In the genomic region with DNA sequence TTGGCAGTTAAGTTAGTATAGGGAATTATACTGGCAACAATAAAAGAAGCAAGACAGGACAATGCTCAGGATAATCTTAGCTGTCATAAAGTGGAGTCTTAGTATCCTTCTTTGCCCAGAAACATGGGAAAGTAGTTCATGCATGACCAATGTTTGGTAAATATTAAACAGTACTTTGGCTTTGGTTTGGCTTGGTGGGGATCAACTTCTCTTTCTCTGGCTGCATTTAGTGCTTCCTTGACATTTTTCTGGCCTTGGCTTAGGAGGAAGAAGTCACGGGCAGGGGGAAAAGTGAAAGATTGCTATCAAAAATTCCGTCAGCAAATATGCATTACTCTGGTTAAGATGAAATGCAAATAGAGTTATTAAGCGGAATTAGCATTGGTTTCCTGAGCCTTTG, we compare ENCODE assay signal across 17 mouse cellular contexts.
"Had no signal": no experiment of that assay in that cellular context is flagged by ENCODE, and none has a peak within 500 bp of the region (broad histone marks: within the 10 kb centered on the region; RNA-seq: fewer than 3 reads in every experiment).

No protein-coding gene starts in this region.

- H3K9ac ChIP-seq: limb, embryonic 12.5 days; liver, embryonic 13.5 days; liver, postnatal 0 days; lung, embryonic 15.5 days; midbrain, embryonic 12.5 days; neural tube, embryonic 13.5 days had no signal

- H3K4me3 ChIP-seq: layer of hippocampus, adult 2 months; limb, embryonic 12.5 days; liver, embryonic 13.5 days; lung, embryonic 15.5 days; megakaryocyte, embryonic 14.5 days; midbrain, embryonic 12.5 days; neural tube, embryonic 13.5 days had no signal

- ATAC-seq: inflammation-experienced regulatory T-cells, adult 6 months; intestine, postnatal 0 days; liver, postnatal 0 days; midbrain, embryonic 16.5 days had no signal

- H3K27ac ChIP-seq: layer of hippocampus, adult 2 months; limb, embryonic 12.5 days; liver, embryonic 13.5 days; lung, embryonic 15.5 days; macrophage; midbrain, embryonic 12.5 days; neural tube, embryonic 13.5 days had no signal

- H3K27me3 ChIP-seq: limb, embryonic 12.5 days; liver, embryonic 13.5 days; lung, embryonic 15.5 days; megakaryocyte, embryonic 14.5 days; midbrain, embryonic 12.5 days; neural tube, embryonic 13.5 days had no signal

- DNase-seq: liver; liver, embryonic 13.5 days; liver, postnatal 0 days; lung, postnatal 14 days; right cerebral cortex, postnatal 14 days; thymus, adult 18-20 months; thymus, postnatal 25 days had no signal

- H3K4me1 ChIP-seq: limb, embryonic 12.5 days; liver, embryonic 13.5 days; lung, embryonic 15.5 days; midbrain, embryonic 12.5 days; neural tube, embryonic 13.5 days had no signal

- H3K4me2 ChIP-seq: limb, embryonic 12.5 days; liver, embryonic 13.5 days; lung, embryonic 15.5 days; midbrain, embryonic 12.5 days; neural tube, embryonic 13.5 days had no signal

- H3K36me3 ChIP-seq: limb, embryonic 12.5 days; liver, embryonic 13.5 days; lung, embryonic 15.5 days; midbrain, embryonic 12.5 days; neural tube, embryonic 13.5 days had no signal

- H3K9me3 ChIP-seq: limb, embryonic 12.5 days; liver, embryonic 13.5 days; lung, embryonic 15.5 days; megakaryocyte, embryonic 14.5 days; midbrain, embryonic 12.5 days; neural tube, embryonic 13.5 days had no signal
